Mouse (Mus musculus) adrenal gland, postnatal 25 days (tissue): ENCODE results near the gene Klhdc7b. TPM values are rescaled to one million over a fixed set of nuclear protein-coding genes. Genes with fewer than 3 reads are reported as not detected.
A peak's percentile ranks its signal among the peaks of the same experiment; 100 is the strongest.

ENCODE experiments used
- DNase-seq: peaks from one replicate; pipeline ENCODE4 v3.0.0; 2021; ENCODE audit warnings: mixed read lengths
- total RNA-seq: library from RNA; stranded (reverse); gene quantifications from 2 replicates; pipeline ENCODE4 v1.2.3, GENCODE M21; 2021

Klhdc7b gene
- total RNA-seq, 1 experiment from 2014 or later: not detected

- no peak for DNase-seq
Observed at GRCm38 (mm10) chr15:89374801-89375534, 9.7 kb upstream of the Klhdc7b start.

- DNase-seq: no peak
Observed at GRCm38 (mm10) chr15:89376040-89376439, 8.7 kb upstream of the Klhdc7b start.

- DNase-seq: no peak
Observed at GRCm38 (mm10) chr15:89376957-89377356, 7.8 kb upstream of the Klhdc7b start, which contains the start of gene Tymp. Tymp (minus strand) TSS chr15:89377039.

- DNase-seq: no peak
Observed at GRCm38 (mm10) chr15:89377362-89377761, 7.4 kb upstream of the Klhdc7b start.

GRCm38 (mm10) chr15:89377938-89378828, 6.5 kb upstream of the Klhdc7b start:
- DNase-seq: no peak

GRCm38 (mm10) chr15:89378831-89379401, 5.8 kb upstream of the Klhdc7b start, which contains the start of gene Odf3b:
Odf3b (minus strand) TSS chr15:89379282.
- DNase-seq: no peak

- no peak for DNase-seq
Observed at GRCm38 (mm10) chr15:89379429-89379828, 5.3 kb upstream of the Klhdc7b start.

DNA sequence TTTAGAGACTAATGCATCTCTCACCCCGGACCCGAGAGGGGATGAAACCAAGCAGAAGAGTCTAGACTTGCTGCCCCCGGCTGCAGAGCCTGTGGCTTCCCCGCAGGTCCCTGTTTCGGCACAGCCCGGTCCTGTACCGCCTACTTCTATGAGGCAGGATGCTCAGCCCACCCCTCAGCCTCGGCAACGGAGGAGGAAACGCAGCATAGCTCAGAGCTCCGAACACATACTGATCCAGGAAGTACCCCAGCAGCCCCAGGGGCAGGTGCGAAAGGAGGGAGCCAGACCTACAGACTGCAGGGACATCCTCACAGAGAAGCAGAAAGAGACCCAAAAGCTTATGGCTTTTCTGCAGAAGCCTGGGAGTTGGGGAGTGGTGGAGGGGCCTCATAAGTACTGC, 2.4 kb downstream of the Klhdc7b start:
- no peak for DNase-seq

DNA sequence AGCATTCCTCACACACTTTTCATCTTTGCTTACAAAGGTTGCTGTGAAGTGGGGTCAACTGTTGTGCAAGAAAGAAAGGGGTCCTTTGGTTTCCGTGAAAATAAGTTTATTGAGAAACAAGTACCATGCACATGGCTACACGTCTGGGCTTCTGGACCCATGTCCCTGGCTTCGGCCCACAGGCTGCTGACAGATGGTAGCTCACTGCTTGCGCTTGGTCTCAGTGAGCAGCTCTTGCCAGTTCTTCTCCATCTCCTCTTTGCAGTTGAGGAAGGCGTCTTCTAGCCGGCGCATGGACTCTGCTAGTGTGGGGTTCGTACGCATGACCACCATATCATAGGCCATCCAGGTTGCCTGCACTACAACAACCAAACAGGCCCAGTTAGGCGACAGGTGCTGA, 5.4 kb downstream of the Klhdc7b start:
- no peak for DNase-seq

DNA sequence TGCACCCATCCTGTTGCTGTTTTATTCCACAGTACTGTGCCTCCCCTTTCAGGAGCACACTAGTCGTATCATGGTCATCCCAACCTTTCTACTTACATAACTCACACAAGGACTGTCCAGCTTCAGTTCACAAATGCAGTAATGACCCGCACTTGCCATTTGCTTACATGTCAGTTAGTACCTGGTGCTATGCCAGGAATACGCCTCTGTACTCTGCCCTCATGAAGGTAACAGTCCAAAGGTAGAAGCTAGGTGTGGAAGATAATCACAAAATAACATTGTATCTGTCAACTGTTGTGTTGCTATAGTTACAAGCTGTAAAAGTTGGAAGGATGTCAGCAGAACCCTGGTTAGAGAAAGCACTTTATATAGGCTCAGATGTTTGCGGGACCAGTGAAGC, 12.2 kb downstream of the Klhdc7b start:
- no peak for DNase-seq

DNA sequence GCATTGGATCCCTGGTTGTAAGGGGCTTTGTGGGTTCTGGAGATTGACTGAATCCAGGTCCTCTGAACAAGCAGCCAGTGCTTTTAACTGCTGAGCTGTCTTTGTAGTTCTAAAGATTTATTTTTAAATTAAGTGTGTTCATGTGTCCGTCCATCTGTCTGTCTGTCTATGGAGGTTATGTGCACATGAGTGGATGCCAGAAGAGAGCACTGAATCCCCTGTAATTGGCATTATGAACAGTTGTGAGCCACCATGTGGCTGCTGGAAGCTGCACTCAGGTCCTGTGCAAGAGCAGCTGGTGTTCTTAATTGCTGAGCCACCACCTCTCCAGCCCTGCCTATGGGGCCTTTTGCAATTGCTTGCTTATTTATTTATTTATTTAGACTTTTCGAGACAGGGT, 13.4 kb downstream of the Klhdc7b start:
- DNase-seq: no peak

DNA sequence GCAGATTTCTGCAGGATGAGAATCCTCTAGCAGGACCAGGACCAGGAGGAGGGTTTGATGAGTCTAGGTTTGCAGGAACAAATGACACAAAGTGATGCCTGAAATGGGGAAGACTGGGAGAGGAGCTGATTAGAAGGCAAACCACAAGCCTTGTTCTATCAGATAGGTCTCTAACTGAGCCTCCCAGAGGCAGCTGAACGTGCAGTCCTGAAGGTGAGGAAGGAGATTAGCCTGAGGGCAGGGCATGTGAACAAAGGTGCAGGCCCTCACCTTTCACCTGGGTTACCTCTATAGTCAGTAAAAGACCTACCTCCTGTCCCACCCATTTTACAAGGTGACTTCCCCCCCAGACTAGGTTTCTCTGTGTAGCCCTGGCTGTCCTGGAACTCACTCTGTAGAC, 15.0 kb downstream of the Klhdc7b start:
- no peak for DNase-seq

DNA sequence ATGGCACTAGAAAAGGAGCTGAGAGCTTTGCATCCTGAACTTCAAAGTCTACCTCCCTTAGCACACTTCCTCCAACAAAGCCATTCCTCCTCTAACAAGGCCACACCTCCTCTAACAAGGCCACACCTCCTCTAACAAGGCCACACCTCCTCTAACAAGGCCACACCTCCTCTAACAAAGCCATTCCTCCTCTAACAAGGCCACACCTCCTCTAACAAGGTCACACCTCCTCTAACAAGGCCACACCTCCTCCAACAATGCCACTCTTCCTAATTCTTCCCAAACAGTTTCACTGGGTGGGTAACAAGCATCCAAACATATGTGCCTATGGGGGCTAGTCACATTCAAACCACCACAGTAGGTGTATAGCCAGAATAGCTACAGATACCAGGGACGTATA, 17.8 kb downstream of the Klhdc7b start:
- DNase-seq: no peak

GRCm38 (mm10) chr15:89404831-89405623, 20.3 kb downstream of the Klhdc7b start:
- DNase-seq: no peak

GRCm38 (mm10) chr15:89406691-89407090, 22.0 kb downstream of the Klhdc7b start:
- no peak for DNase-seq

- no peak for DNase-seq
Observed at GRCm38 (mm10) chr15:89410118-89410517, 25.4 kb downstream of the Klhdc7b start, which contains the start of gene Syce3. Syce3 (minus strand) TSS chr15:89410503.

DNA sequence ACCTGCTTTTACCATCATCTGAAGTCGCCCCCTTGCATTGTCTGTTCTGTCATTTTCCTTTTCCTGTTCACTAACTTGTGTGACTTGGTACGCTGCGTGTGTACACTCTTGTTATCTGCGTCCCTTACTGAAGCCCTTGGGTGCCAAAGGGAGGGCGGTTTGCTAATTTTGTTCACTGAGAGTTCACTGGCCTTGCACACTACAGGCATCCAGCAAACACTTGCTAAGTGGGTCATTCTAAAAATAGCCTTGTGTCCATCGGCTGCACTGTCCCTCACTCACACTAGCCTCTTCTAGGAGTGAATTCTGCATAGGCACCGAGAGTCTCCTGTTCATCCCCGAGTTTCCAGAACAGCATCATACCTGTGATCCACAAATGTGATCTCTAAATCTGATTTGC, 30.6 kb downstream of the Klhdc7b start:
- DNase-seq: no peak

DNA sequence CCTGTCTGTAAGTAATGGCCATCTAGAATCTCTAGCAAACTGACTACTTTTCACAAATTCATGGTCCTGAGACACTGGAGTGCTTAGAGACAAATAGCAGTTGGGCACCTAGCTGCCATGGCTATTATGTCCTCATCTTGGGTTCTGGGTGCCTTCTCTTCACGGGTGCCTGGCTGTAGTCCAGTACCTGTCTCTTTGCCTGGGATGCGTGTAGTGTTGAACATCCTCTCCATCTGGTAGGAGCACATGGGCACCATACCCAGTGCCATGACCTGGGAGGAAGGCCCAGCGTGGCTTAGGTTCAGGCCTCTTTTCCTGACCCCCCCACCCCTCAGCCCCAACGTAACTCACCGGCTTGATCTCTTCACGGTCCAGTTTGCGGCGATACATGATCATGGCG, 37.2 kb downstream of the Klhdc7b start:
- no peak for DNase-seq

DNA sequence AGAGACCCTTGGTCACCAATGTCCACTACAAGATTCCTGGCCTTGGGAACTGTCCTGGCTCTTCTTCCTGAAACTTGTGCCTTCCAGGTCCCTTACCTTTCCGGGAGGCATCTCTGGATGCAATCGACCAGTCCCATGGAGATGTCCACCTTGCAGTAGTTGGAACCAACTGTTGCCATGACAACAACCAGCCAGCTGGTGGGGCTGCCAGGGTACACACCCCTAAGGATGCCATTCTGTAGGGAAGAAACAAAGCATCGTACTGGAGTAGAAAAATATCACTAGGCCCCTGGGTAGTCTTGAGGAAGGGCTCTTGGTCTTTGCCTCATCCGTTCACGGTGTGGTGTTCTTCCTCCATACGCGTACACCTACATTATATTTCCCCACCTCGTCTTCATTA, 39.9 kb downstream of the Klhdc7b start:
- DNase-seq: no peak

GRCm38 (mm10) chr15:89425711-89426121, 41.0 kb downstream of the Klhdc7b start, which contains the start of gene Cpt1b:
Cpt1b (minus strand) TSS chr15:89425863.
- DNase-seq: no peak

GRCm38 (mm10) chr15:89426716-89427115, 42.0 kb downstream of the Klhdc7b start:
- peak; percentile 21 for DNase-seq
